Mouse (Mus musculus): ENCODE measurements at regions not wholly inside any gene's neighbourhood (a gene's known extent, or its start where the extent isn't known, plus 50 kb on each side); places are given as distances from the start of the nearest gene placed in this dataset.
A peak's percentile ranks its signal among the peaks of the same experiment; 100 is the strongest.

- no peak for DNase-seq (ENCODE audit: low spot score in 2 of 2)
Observed at GRCm38 (mm10) chr4:62755237-62755900, 195.7 kb downstream of the Rgs3 start.

GRCm38 (mm10) chr4:62756721-62757206, 197.1 kb downstream of the Rgs3 start:
- no peak for DNase-seq (ENCODE audit: low spot score in 2 of 2)

- no peak for DNase-seq (ENCODE audit: low spot score in 2 of 2)
Observed at GRCm38 (mm10) chr4:62760748-62761604, 201.3 kb downstream of the Rgs3 start.

- DNase-seq (ENCODE audit: low spot score in 2 of 2): peak; percentile 46 to 70
Observed at GRCm38 (mm10) chr4:62761672-62762071, 202.0 kb downstream of the Rgs3 start.

GRCm38 (mm10) chr4:62763990-62764389, 201.4 kb upstream of the Zfp618 start:
- peak; percentile 75 to 81 for DNase-seq (ENCODE audit: low spot score in 2 of 2)

- DNase-seq (ENCODE audit: low spot score in 2 of 2): no peak
Observed at GRCm38 (mm10) chr4:62769469-62770234, 195.7 kb upstream of the Zfp618 start.

- DNase-seq (ENCODE audit: low spot score in 2 of 2): no peak
Observed at GRCm38 (mm10) chr4:62775005-62775609, 190.3 kb upstream of the Zfp618 start.

- no peak for DNase-seq (ENCODE audit: low spot score in 2 of 2)
Observed at GRCm38 (mm10) chr4:62776881-62777280, 188.5 kb upstream of the Zfp618 start.

GRCm38 (mm10) chr4:62777436-62777835, 187.9 kb upstream of the Zfp618 start:
- no peak for DNase-seq (ENCODE audit: low spot score in 2 of 2)

- DNase-seq (ENCODE audit: low spot score in 2 of 2): no peak
Observed at GRCm38 (mm10) chr4:62778621-62779020, 186.8 kb upstream of the Zfp618 start.

GRCm38 (mm10) chr4:62780409-62780808, 185.0 kb upstream of the Zfp618 start:
- peak; percentile 82 to 94 for DNase-seq (ENCODE audit: low spot score in 2 of 2)

- no peak for DNase-seq (ENCODE audit: low spot score in 2 of 2)
Observed at GRCm38 (mm10) chr4:62780837-62781236, 184.5 kb upstream of the Zfp618 start.

GRCm38 (mm10) chr4:62781309-62781800, 184.0 kb upstream of the Zfp618 start:
- no peak for DNase-seq (ENCODE audit: low spot score in 2 of 2)

- no peak for DNase-seq (ENCODE audit: low spot score in 2 of 2)
Observed at GRCm38 (mm10) chr4:62785711-62786110, 179.7 kb upstream of the Zfp618 start.

- DNase-seq (ENCODE audit: low spot score in 2 of 2): no peak
Observed at GRCm38 (mm10) chr4:62789696-62790095, 175.7 kb upstream of the Zfp618 start.

- no peak for DNase-seq (ENCODE audit: low spot score in 2 of 2)
Observed at GRCm38 (mm10) chr4:62793582-62793981, 171.8 kb upstream of the Zfp618 start.

GRCm38 (mm10) chr4:62795538-62795937, 169.8 kb upstream of the Zfp618 start:
- no peak for DNase-seq (ENCODE audit: low spot score in 2 of 2)

- DNase-seq (ENCODE audit: low spot score in 2 of 2): no peak
Observed at GRCm38 (mm10) chr4:62799923-62800322, 165.4 kb upstream of the Zfp618 start.

GRCm38 (mm10) chr4:62805841-62806240, 159.5 kb upstream of the Zfp618 start:
- no peak for DNase-seq (ENCODE audit: low spot score in 2 of 2)

GRCm38 (mm10) chr4:62806786-62807185, 158.6 kb upstream of the Zfp618 start:
- DNase-seq (ENCODE audit: low spot score in 2 of 2): no peak

GRCm38 (mm10) chr4:62807926-62808552, 157.3 kb upstream of the Zfp618 start:
- no peak for DNase-seq (ENCODE audit: low spot score in 2 of 2)
